Mouse (Mus musculus): ENCODE measurements at regions not wholly inside any gene's neighbourhood (a gene's known extent, or its start where the extent isn't known, plus 50 kb on each side); places are given as distances from the start of the nearest gene placed in this dataset.

DNA sequence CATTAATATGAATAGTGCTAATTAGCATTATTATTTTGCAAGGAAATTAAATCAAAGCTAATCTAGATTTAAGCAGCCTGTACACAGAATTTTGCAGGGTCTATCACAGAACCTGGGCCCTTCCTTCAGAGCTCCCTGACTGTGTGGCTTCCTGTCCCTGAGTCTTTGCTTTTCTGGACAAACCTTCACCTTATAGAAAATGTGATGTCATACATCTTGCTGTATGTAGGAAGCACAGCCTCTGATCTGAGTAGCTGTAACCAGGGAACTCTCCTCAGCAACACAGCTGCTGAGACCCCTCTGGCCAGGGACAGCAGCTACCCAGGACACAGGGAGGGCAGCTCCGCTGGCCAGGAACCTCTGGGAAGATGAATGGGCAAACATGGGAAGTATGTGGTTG, 51.7 kb upstream of the Camk1g start:
- DNase-seq (ENCODE audit: extremely low read depth, low read depth): no peak

- DNase-seq (ENCODE audit: extremely low read depth, low read depth): no peak
Observed at GRCm38 (mm10) chr1:193421414-193421813, 51.3 kb upstream of the Camk1g start.

Data from MEL-GATA-1-ER (cell line).